ENCODE assay signal across 1 mouse cellular context in genomic region chr14:20733041-20733951, GRCm38 (mm10).
TF ChIP-seq lines count a peak whose summit lies in the region.

No protein-coding gene starts in this region.

TF ChIP-seq in MEL, 35 proteins besides CTCF, POLR2A, EP300 and RAD21 (continued from another document):
- TF ChIP-seq MAFK (IDR thresholded peaks at IDR 0.05; ENCODE audit: borderline replicate concordance, low read depth, low read length), result peak; percentile 59; the same call in 1 of the 2 replicates
- TF ChIP-seq JUND (IDR thresholded peaks at IDR 0.05; ENCODE audit: low read depth, low read length), result 0 out of 2 replicates have a peak, but pooled peaks have one; percentile 39
- TF ChIP-seq RCOR1 (IDR thresholded peaks at IDR 0.05; ENCODE audit: low read depth, low read length), result peak; percentile 75
- peak; percentile 98 for TF ChIP-seq TCF12 (IDR thresholded peaks at IDR 0.05; ENCODE audit: low read depth, low read length)
- TF ChIP-seq ETS1 (IDR thresholded peaks at IDR 0.05; ENCODE audit: low read depth, low read length), result peak; percentile 94
- TF ChIP-seq TAL1 (IDR thresholded peaks at IDR 0.05; ENCODE audit: low read length), result peak; percentile 97
- TF ChIP-seq CHD2 (IDR thresholded peaks at IDR 0.05; ENCODE audit: low read length), result no peak
- peak; percentile 97 for TF ChIP-seq CHD1 (IDR thresholded peaks at IDR 0.05; ENCODE audit: low read depth, low read length)
- TF ChIP-seq GATA1 (IDR thresholded peaks at IDR 0.05; ENCODE audit: low read depth, low read length), result peak; percentile 98
- peak; percentile 90 for TF ChIP-seq MYB (IDR thresholded peaks at IDR 0.05; ENCODE audit: low read depth, low read length)
- TF ChIP-seq TBP (IDR thresholded peaks at IDR 0.05; ENCODE audit: low read depth, low read length), result peak; percentile 85
- peak; percentile 98 for TF ChIP-seq SIN3A (IDR thresholded peaks at IDR 0.05; ENCODE audit: low read length)
- TF ChIP-seq ZKSCAN1 (IDR thresholded peaks at IDR 0.05; ENCODE audit: low read depth, low read length), result no peak
- 0 out of 2 replicates have a peak, but pooled peaks have one; percentile 19 for TF ChIP-seq POLR2AphosphoS5 (IDR thresholded peaks at IDR 0.05; ENCODE audit: borderline replicate concordance, low read depth, low read length)
- no peak for TF ChIP-seq E2F4 (IDR thresholded peaks at IDR 0.05; ENCODE audit: borderline replicate concordance, low read depth, low read length)
- TF ChIP-seq MAZ (IDR thresholded peaks at IDR 0.05; ENCODE audit: low read depth, low read length), result peak; percentile 6; the same call in 1 of the 2 replicates
- 0 out of 2 replicates have a peak, but pooled peaks have one; percentile 40 for TF ChIP-seq ELF1 (IDR thresholded peaks at IDR 0.05; ENCODE audit: low read depth, low read length)
- TF ChIP-seq ZMIZ1 (IDR thresholded peaks at IDR 0.05; ENCODE audit: low read depth, low read length), result peak; percentile 99
- TF ChIP-seq POLR2AphosphoS2 (IDR thresholded peaks at IDR 0.05; ENCODE audit: low read length), result peak; percentile 93
- no peak for TF ChIP-seq UBTF (IDR thresholded peaks at IDR 0.05; ENCODE audit: borderline replicate concordance, insufficient read depth, low read depth, low read length)
- TF ChIP-seq MAX (IDR thresholded peaks at IDR 0.05; ENCODE audit: low read length), result peak; percentile 20; the same call in 1 of the 2 replicates
- no peak for TF ChIP-seq MEF2A (IDR thresholded peaks at IDR 0.05; ENCODE audit: extremely low read depth, insufficient replicate concordance, low read depth, low read length, poor library complexity, severe bottlenecking)
- TF ChIP-seq MYC (IDR thresholded peaks at IDR 0.05; ENCODE audit: low read depth, low read length), result 0 out of 2 replicates have a peak, but pooled peaks have one; percentile 59
- TF ChIP-seq USF1 (IDR thresholded peaks at IDR 0.05; ENCODE audit: low read depth, low read length), result 0 out of 2 replicates have a peak, but pooled peaks have one; percentile 25
- no peak for TF ChIP-seq USF2 (IDR thresholded peaks at IDR 0.05; ENCODE audit: borderline replicate concordance in 1 of 2, insufficient read depth in 1 of 2, low read depth in 1 of 2, low read length in 2 of 2)
TF ChIP-seq in MEL: peak in this region for 25.
